Mouse (Mus musculus) splenic B cell, adult 2 months (primary cell): ENCODE results near the gene Crim1.

Experiments
- DNase-seq: peaks from one replicate; pipeline ENCODE4 v3.0.0-alpha.2; 2011; ENCODE audit warnings: low read depth, low spot score
- H3K27me3 ChIP-seq: 2 replicates; pipeline ENCODE4 v1.6.1; 2012; ENCODE audit warnings: mild to moderate bottlenecking, low read length, moderate library complexity, mixed read lengths; ENCODE audit not compliant: control insufficient read depth, poor library complexity, insufficient read depth, severe bottlenecking
- H3K36me3 ChIP-seq: 2 replicates; pipeline ENCODE4 v1.6.1; 2012; ENCODE audit warnings: mild to moderate bottlenecking, low read length, moderate library complexity, mixed read lengths; ENCODE audit not compliant: control insufficient read depth, poor library complexity, insufficient read depth, severe bottlenecking

Crim1 gene

DNA sequence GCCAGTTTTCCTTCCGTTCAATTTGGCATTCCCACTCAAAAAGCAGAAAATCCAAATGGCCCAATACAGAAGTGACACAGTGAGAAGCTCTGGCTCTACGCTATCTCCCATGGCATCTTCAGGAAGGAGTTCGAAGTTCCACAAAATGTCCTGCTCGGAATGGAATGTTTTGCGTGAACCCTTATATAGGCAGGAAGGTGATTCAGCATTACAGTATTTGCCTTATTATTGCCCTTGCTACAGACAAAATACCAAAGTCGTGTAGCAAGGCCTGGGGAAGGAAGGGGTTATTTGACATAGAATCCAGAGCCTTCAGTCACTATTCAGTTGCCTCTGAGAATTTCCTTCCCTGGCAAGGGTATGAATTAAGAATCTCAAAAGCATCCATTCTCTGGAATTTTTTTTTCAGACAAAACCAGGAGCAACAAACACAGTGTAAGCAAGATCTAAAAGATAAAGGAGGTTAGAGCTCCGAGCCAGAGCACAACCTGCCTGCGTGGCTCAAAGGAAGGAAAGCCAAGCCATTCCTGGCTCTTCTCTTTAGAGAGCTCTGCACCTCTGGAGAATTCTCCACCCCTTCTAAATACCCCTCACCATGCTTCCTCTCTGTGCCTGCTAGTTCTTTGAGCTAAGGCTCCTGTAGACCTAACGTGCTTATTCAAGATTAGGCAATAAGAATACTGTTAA, 192.5 kb downstream of the Crim1 start:
- DNase-seq, result no peak
- Histone ChIP-seq H3K36me3 (peaks cover 2% of the 10 kb centered on the region; the same call in 1 of the 2 replicates), H3K27me3 (no peaks in the 10 kb centered on the region)

DNA sequence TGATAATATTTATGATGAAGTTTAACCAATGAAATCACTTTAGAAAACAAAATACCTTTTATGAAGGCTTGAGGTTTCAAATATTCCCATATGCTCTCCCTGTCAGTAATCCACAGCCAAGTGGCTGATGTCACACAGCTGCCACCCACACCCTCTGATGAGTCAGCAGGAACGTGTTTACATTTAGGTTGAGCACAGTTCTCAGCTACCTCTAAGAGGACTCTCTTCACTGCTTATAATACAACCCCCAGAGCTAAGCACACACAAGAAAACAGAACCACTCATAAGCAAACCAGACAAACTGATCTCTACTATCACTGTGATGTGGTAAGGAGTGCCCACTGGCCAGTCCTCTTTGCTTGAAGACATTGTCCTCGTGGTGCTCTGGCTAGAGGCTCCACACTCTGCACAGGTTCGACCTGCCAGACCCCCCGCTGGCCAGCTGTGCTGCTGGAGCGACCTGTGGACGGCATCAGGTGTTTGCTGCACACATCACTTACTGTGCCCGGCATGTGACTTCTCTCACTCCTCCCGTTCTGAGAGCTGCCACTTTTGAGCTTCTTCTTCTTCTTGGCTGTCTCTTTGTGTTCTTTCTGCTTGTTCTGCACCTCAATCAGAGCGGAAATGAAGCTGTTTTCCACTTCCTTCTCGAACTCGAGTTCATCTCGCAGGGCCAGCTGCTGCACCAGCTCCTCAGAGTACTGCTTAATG, 200.2 kb downstream of the Crim1 start:
- DNase-seq, result peak; percentile 35
- H3K36me3 ChIP-seq, result peaks cover 2% of the 10 kb centered on the region; the same call in 1 of the 2 replicates
- no peaks in the 10 kb centered on the region for H3K27me3 ChIP-seq

DNA sequence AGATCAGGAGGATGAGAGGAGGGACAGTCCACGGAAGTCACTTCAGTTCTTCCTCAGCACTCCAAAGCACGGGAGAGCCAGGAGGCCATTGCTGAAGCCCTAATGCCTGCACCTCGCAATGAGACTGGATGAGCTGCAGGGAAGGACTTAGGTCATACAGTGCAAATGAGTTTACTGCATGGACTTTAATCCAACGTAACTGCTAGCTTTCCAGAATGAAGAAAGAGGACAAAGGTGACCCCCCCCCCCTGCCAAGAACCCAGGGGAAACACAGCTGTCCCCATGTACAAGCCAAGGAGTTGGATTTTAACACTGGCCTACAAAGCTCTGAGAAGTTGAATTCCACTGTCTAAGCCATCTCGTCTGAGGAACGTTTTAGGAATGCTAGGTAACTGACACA, 201.3 kb downstream of the Crim1 start:
- peaks cover 2% of the 10 kb centered on the region; the same call in 1 of the 2 replicates for H3K36me3 ChIP-seq
- no peak for DNase-seq
- H3K27me3 ChIP-seq, result no peaks in the 10 kb centered on the region

GRCm38 (mm10) chr17:78401713-78402112, 201.7 kb downstream of the Crim1 start:
- no peak for DNase-seq
- Histone ChIP-seq H3K27me3 (no peaks in the 10 kb centered on the region), H3K36me3 (peaks cover 2% of the 10 kb centered on the region; the same call in 1 of the 2 replicates)

- H3K36me3 ChIP-seq, result peaks cover 2% of the 10 kb centered on the region; the same call in 1 of the 2 replicates
- DNase-seq, result no peak
- no peaks in the 10 kb centered on the region for H3K27me3 ChIP-seq
Measured at GRCm38 (mm10) chr17:78402174-78402573, 202.1 kb downstream of the Crim1 start.

GRCm38 (mm10) chr17:78403229-78403628, 203.2 kb downstream of the Crim1 start:
- no peaks in the 10 kb centered on the region for H3K27me3 ChIP-seq
- no peak for DNase-seq
- H3K36me3 ChIP-seq, result no peaks in the 10 kb centered on the region; the same call in 1 of the 2 replicates

DNA sequence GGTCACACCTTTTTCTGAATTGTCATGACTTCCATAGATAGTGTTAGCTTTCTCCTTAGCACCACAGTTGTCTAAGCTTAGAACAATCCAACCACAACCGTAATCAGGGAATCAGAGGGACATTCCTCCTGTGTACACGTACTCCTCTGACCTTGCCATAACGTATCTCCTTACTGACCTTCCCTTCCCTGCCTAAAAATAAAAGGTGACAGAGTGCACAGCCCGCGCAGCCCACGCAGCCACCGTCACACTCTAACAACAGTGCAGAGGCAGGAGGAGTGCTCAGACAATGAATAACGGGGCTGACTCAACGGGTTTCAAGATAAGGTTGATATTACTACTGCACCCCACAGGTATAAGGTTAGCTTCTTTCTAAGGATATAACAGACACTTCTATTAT, 203.8 kb downstream of the Crim1 start:
- no peaks in the 10 kb centered on the region for H3K27me3 ChIP-seq
- DNase-seq, result no peak
- no peaks in the 10 kb centered on the region; the same call in 1 of the 2 replicates for H3K36me3 ChIP-seq

DNA sequence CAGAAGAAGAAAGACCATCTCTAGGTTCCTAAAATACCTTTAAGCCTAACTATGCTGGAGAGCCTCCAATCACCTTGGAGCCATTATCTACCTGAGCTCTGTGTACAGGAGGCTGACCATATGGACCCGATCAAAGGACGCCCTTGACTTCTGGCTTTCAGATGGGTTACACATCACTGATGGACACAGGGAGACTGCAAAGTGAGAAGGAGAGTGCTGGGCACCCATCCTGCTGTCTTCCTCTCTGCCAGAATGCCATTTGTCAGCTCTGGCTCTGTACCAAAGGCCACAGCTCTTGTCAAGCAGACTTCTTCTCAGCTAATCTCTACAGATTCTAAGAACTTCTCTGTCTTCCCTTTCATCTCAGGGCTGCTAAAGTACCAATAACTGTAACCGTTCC, 205.3 kb downstream of the Crim1 start:
- no peaks in the 10 kb centered on the region; the same call in 1 of the 2 replicates for H3K36me3 ChIP-seq
- no peaks in the 10 kb centered on the region for H3K27me3 ChIP-seq
- no peak for DNase-seq

GRCm38 (mm10) chr17:78406854-78407253, 206.8 kb downstream of the Crim1 start:
- no peaks in the 10 kb centered on the region for H3K27me3 ChIP-seq
- H3K36me3 ChIP-seq, result peaks cover 8% of the 10 kb centered on the region; the same call in 1 of the 2 replicates
- no peak for DNase-seq

DNA sequence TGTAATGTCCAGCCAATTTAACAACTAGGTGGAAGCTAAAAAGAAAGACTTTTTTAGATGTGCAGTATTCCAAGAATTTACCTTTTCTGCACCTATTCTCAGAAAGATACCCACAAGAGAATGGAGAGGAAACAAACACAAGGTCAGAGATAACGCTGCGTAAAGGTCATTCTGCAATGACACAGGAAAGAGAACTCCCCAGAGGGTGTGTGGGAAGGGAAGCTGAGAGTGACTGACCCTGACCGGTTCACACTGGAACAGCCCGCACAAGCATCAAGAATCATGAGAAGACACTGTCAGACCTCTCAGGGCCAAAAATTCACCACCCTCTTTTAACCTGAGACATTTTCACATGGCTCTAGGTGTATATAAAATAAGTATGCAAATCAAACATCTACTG, 207.5 kb downstream of the Crim1 start:
- no peaks in the 10 kb centered on the region for H3K27me3 ChIP-seq
- peaks cover 10% of the 10 kb centered on the region; the same call in 1 of the 2 replicates for H3K36me3 ChIP-seq
- no peak for DNase-seq

DNA sequence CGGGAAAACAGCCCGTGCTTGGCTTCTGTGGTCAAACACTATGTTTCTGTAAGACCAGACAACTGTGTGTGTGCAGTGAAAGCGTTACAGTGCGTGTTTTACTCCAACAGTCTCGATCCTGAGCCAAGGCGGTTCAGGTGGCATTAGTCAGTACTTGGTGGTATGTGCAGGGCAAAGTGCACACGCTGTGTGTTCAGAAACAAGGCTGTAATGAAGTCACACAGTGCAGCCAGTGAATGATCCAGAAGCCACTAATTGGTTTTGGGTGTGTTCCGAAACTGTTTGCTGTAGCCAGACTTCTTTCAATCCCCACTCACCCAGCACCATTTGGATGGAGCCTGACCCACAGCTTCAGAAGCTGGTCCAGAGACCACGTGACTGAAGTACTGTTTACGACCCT, 208.3 kb downstream of the Crim1 start:
- DNase-seq, result no peak

DNA sequence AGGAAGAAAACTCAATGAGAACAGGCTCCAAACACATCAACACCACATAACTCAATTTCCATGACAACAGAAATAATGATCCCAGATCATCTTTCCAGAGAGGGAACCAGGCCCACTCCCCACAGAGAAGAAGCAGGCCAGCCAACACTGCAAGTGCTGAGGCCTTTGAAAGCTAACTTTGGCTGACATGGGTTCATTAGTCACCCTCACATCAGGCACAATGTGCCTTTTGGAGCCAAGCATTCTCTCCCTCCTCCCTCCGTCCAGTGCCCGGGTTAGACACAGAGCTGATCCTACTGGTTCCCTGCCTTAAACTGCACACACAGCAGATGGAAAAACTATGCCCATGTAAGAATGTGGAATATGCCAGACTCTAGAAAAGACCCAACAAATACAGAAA, 209.9 kb downstream of the Crim1 start:
- H3K27me3 ChIP-seq, result no peaks in the 10 kb centered on the region
- DNase-seq, result no peak

More for the DNA sequence above, 208.3 kb downstream of the Crim1 start:
- Histone ChIP-seq H3K27me3 (no peaks in the 10 kb centered on the region), H3K36me3 (peaks cover 10% of the 10 kb centered on the region; the same call in 1 of the 2 replicates)

GRCm38 (mm10) chr17:78415255-78415654, 215.2 kb downstream of the Crim1 start:
- H3K36me3 ChIP-seq, result peaks cover 10% of the 10 kb centered on the region; the same call in 1 of the 2 replicates

More for the DNA sequence above, 209.9 kb downstream of the Crim1 start:
- peaks cover 10% of the 10 kb centered on the region; the same call in 1 of the 2 replicates for H3K36me3 ChIP-seq

GRCm38 (mm10) chr17:78417381-78418281, 217.6 kb downstream of the Crim1 start, which contains the start of gene Fez2:
Gene Fez2 (minus strand): TSS chr17:78418152.
- Histone ChIP-seq H3K27me3 (no peaks in the 10 kb centered on the region), H3K36me3 (no peaks in the 10 kb centered on the region)
- DNase-seq, result peak; percentile 88

More at GRCm38 (mm10) chr17:78415255-78415654, 215.2 kb downstream of the Crim1 start:
- H3K27me3 ChIP-seq, result no peaks in the 10 kb centered on the region
- DNase-seq, result no peak
